Mouse (Mus musculus): Measurements from ENCODE around the gene Mynn.
"Not testable (repeated sequence)": the region's sequence is repeated elsewhere in the genome, so short reads cannot be mapped to it uniquely, and the experiment has no call there.

Mynn gene

DNA sequence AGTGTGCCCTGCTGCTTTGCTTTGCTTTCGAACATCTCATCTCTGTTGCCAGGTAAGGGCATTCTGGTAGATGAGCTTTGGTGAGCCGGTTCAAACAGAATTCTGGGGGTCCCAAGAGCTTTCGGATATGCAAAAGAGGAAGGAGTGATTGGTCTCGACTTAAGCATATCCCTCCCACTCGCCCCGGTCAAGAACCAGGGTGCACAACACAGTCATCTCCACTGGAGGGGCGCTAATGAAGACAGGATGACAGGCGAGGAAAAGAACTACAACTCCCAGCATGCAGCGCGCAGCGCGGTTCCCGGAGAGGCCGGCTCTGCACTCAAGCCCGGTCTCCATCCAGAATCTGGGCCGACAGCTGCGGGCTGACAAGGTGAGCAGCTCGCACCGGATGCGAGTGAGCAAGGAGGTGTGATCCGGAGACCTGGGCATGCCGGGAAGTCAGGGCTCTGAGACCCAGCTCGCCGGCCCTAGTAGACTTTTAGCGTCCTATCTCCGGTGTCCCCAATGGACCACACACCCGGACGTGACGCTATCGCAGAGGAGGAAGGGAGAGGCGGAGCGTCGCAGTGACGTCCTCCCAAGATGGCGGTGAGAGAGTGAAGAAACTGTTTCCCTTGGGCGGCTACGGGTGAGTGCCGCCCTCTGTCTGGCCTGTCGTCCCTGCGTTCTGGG lies at the start of gene Mynn:
TSS of gene Mynn (plus strand) at position 1 of the 675 bp plus-strand sequence.
- peak; percentile 98 for DNase-seq (ENCODE audit: low read depth, low spot score)

DNA sequence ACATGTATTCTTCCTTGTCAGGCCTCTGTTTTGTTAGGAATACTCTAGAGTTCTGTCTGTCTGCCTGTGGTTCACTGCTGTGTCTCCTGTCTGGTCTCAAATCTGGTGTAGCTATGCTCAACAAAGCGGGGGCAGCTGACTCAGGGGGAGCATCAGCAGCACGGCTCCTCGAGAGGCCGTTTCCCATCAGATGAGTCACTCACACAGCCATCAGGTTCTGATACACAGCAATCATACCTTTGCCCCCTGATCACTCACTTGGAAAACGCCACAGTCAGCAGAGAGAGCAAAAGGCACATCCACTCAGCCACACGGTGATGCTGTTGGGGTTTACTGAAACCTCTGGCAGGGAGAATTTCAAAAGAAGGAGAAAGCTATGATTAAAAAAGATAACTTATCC lies 48.1 kb upstream of the Mynn start:
- no peak for DNase-seq (ENCODE audit: low read depth, low spot score)

DNA sequence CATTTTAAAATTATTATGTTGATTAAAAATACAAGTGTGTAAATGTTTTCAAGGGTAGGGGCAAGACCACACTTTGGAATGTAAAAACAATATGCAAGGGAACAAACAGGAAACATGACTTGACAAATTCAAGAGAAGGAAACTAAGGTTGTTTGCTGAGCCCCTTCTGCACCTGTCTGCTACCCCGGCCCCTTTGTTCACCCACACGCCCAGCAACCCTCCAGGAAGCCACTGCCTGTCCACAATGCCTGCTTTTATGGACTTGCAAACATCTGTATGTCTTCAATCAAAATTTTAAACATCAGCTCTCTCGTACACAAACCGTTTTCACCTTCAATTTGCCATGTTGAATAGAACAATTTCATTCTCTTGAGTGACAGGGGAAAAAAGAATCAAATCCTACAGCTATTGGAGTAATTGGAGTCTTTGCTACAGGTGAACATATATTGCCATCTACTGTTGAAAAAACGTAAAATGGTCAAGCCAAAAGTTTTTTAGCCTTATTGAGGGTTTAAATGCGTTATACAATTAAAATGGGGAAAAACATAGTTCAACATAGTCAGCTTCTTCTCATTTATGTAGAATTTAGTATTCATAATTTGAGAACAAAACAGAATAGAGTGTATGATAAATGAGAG lies 41.1 kb upstream of the Mynn start:
- DNase-seq (ENCODE audit: low read depth, low spot score), result peak; percentile 16

DNA sequence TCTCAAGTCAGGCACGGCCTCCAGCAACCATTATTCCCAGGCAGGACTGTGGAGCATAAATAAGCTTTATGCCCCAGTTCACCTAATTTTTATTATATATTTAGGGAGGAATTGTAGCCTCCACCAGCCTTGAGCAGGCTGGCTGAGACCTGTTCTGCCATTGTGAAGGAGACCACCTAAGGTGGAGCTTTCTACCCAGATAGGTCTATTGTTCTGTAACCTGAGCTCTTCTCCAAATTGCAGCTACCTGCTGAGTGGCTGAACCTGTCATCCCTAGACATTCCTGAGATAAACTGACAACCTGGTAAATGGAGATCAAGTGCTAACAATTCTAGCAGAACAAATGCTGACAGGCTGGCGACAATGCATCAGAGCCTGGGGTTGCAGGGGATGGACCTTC lies 35.5 kb upstream of the Mynn start:
- not testable (repeated sequence) for DNase-seq (ENCODE audit: low read depth, low spot score)

DNA sequence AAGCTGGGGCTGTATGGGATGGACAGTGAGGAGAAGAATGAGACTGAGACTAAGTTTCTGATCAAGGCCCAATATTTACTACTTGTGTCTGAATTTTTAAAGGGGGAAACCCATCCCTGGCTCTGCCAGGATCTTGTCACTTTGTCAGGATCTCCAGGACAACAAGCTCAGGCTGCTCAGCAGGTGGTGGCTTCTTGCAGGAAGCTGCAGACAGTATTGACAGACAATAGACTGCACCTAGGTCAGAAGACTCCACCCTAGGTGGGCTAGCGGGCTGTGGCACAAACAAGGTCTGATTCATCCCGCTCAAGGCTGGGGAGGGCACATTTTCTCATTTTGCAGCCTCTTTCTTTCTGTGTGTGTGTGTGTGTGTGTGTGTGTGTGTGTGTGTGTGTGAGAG lies 28.3 kb upstream of the Mynn start:
- DNase-seq (ENCODE audit: low read depth, low spot score), result no peak

DNA sequence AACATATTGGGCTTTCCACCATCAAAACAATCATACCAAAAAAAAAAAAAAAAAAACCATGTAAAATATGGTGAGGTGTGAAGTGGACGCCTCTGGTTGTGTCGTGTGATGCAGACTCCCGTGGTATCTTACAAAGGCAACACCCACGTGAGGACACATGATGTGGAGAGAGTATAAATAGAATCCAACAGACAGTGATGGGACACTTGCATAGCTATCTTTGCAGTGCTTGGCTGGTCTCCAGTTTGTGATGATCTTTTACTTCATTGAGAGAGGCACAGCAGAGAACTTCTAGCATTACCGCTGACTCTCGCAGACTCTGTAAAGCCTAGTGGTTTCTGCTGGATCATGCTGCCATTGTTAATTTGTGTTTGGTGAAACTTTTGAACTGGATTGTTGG lies 13.0 kb upstream of the Mynn start:
- no peak for DNase-seq (ENCODE audit: low read depth, low spot score)

DNA sequence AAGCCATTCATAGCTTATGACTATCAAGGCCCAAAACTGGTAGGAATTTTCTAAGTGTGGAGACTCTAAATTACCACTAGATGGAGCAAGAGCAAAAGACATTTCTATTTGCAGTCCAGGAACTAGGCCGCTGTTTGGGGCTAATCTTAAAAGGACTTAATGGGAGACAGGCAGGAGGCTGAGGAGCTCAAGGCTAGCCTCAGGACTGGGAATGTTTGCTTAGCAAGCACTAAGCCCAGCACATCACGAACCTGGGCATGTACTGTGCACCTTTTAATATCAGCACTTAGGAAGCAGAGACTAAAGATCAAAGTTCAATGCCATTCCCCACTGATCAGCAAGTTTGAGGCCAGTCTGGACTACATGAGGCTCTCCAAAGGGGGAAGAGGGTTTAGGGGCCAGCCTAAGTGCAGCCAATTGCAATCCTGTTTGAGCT lies 9.4 kb upstream of the Mynn start:
- DNase-seq (ENCODE audit: low read depth, low spot score), result peak; percentile 78

DNA sequence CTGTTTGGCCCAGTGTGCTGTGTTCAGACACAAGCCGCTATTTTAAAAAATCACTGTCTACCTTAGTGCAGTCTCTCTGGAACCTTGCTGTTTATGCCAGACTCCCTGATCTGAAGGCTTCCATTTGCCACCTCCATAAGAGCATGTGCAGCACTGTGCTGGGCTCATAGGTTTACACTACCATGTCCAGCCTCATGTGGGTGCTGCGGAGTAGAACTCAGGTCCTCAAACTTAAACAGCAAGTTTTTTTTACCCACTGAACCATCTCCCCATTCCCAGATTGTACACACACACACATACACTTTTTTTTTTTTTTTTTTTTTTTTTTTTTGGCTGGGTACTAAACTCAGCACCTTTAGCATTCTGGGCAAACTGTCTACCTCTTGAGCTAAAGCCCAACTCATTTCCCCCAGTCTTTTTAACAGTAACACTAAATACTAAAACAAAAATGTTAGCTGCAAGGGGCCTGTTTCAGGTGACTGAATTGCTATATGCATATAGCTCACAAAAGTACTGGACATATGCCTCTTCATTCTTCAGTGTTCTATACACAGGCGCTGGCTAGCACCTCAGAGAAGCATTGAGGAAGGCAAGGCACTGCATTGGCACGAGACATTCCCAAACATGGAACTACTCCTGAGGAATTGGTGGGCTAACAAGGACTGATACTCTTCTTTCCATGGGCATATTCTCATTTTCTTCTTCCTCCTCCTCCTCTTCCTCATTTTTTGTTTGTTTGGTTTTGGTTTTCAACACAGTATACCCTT lies 8.0 kb upstream of the Mynn start:
- peak; percentile 24 for DNase-seq (ENCODE audit: low read depth, low spot score)

DNA sequence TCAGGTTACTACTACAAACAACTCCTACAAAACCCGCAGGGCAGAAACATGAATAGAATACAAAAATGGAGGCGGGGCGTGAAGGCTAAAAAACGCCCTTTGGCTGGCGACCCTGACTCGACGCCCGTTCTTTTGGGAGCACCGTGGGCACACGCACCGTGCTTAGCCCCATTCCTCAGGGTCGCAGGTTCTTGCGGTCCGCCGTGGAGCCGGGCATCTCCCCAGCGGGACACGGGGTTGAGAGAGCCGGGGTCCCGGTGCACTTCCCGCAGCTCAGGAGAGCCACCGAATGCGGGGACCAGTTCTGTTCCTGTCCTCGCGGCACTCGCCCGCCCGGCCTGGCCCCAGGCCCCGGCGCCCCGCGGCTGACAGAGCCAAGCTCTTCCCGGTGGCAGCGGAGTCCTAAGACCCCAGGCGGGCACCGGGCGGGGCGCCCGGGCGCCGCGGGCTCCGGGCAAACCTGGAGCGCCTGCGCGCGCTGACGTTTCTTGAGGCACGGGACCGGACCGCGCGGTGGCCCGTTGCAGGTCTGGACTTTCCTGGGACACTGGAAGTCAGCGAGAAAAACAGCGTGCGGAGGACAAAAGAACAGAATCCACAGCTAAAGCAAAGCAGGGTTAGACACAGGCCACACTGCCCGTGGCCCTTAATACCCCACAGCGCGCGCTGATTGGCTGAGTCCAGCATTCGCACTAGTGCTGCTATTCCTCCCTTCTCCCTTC lies 6.6 kb upstream of the Mynn start:
- peak; percentile 47 for DNase-seq (ENCODE audit: low read depth, low spot score)

DNA sequence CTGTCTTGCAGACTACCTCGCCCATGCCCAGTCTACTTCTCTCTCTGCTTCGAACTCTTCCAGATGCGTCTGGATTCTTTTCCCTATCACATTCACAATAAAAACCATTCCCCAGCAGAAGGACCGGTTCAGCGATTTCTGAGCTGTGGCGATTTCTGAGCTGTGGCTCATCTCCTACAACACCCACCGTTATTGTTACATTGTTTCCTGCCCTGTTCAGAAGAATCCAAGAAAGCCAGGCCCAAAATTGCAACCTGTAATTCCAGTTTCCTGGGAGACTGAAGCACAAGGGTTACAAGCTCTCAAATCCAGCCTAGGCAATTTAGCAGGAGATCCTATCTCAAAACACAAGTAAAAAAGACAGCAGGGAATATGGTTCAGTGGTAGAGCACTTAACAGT lies 4.6 kb upstream of the Mynn start:
- no peak for DNase-seq (ENCODE audit: low read depth, low spot score)

DNA sequence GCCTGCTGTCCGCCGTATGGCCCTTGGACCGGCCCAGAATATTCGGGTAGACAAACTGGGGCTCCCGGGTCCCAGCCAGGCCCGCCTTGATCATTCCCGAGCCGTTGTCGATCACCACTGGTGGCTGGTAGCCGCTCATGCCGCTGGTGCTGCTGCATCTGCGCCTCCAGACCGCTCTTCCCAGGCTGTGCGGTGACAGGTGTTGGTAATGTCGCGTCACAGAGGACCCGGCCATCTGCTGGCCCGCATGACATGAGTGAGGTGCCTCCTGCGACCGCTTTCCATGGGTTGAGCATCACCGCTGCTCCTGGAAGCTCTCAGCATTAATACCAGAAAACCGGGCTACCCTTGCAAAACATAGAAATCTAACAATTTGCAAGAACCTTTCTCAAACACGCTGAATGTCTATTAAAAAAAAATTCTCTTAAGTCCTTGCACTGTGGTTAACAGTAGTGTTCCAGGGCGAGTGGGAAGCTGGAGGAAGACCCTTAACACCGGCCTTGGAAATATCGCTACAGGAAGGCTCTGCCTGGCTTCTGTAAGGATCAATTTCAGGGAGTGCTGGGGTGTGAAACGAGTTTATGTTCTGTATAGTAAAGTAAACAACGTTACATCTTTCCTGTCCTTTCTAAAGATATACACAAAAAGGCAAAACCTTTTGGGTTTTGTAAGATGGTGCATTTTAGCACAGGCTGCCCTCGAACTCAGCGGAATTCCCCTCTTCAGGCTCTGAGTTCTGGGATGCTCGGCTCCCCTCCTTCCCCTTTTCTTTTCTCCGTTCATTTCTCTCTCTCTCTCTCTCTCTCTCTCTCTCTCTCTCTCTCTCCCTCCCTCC lies 1.9 kb upstream of the Mynn start, which contains the start of gene Actrt3:
TSS of gene Actrt3 (minus strand) at position 229 of the 835 bp plus-strand sequence.
- DNase-seq (ENCODE audit: low read depth, low spot score), result peak; percentile 25

DNA sequence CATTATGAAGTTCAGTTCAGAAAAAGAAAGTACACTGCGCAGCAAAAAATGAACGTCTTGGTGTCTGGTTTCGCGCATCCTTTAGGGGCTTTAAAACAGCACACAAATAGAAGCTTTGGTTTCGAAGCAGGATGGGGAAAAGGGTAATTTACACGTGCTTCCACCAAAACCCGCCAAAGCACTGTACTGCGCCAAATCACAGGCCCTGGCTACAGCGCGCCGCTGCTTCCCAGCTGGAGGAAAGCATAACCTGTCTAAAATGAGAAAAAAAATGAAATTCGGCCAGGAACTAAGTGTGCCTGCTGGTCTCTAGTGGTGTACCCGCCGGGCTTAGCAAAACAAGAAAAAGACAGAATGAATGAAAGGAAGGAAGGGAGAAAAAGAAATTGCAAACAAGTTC lies 1.1 kb upstream of the Mynn start:
- no peak for DNase-seq (ENCODE audit: low read depth, low spot score)

DNA sequence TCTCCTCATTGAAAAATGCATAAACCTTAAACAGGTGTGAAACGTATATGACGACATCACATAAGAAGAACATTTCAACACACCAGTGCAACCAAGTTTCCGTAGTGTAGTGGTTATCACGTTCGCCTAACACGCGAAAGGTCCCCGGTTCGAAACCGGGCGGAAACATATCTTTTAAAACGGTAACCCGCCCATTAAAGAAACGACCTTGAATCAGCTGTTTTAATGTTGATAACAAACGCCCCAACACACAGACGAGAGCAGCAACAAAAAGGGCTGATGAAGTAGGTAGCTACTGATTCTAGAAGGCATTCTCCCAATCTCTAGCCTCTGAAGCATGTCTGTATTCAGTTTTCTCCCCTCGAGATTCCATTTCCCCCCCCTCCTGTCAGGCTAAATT lies 690 bp upstream of the Mynn start:
- peak; percentile 91 for DNase-seq (ENCODE audit: low read depth, low spot score)

DNA sequence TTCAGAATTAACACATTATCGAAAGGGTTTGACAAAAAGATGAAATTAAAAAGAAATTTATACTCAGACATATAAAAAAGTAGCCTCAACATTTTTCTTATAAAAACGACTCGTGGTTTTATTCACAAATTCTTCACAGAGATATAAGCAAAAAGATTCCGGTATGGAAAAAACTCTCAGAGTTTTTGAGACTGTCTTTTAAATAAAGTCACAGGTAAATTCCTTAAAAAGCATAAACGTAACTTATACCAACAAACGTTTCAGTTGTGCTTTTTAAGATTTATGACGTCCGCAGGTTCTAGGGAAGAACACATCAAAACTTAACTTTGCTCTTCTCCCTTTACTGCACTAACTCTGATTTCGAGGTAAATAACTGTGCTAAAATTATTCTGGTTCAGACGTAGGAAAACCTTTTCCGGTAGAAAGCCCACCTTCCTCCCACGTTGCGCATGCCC lies 228 bp upstream of the Mynn start:
- no peak for DNase-seq (ENCODE audit: low read depth, low spot score)

DNA sequence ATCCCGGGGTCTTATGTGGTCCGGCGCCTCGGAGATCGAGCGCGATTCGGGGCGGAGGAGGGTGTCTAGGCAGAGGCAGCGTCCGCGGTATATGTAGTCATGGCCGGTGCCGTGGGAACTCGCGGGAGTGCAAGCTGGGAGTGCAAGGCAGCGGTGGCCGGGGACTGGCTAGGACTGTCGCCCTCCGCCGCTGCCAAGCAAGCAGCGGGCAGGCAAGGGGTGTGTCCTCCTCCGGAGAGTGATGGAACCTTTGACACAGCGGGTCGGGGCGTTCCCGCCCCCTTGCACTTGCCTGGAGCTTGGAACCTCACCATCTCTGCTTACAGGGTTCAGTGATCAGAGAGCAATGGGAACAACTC lies 854 bp downstream of the Mynn start:
- peak; percentile 57 for DNase-seq (ENCODE audit: low read depth, low spot score)

DNA sequence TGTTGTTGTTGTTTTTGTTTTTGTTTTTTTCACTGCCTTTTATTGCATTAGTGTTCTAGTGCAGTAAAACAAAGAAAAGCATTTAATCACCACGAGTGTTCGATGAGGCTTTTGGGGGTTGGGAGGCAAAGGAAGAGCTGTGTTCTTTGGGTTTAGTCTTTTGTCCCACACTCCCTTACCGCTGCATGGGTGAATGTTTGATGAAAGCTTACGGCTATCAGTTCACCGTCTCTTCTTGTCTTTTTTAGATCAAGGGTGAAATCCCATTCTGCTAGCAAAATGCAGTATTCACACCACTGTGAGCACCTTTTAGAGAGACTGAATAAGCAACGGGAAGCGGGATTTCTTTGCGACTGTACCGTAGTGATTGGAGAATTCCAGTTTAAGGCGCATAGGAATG lies 1.4 kb downstream of the Mynn start:
- no peak for DNase-seq (ENCODE audit: low read depth, low spot score)

DNA sequence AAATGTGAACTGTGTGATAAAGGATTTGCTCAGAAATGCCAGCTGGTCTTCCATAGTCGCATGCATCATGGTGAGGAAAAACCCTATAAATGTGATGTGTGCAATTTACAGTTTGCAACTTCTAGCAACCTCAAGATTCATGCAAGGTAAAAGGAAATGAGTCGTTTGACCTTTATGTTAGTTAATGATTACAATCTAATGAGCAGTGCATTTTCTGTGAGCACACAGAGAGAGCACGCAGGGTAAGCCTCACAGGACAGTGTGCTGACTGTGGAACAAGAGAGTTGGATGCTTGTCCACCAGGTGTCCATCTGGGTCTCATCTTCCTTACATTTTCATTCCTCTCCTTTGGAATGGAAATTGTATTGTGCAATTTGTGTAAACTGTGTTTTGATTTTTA lies 7.1 kb downstream of the Mynn start:
- DNase-seq (ENCODE audit: low read depth, low spot score), result no peak

DNA sequence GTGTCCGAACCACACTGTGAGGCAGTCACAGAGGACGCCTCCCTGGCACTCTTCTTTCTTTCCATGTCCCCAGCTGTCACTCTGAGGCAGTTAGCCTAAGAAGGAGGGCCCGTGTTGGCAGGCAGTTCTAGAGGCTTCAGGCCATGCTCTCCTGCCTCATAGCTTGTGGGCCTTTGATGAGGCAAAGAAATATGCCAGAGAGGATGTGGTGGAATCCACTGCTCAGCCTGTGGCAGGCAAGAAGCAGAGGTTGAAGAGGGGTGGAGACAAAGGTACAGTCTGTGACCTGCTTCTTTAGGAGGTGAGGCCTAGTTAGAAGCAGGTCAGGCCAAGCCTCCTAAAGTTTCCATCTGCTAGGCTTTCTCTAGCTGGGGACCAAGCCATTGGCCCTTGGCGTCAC lies 9.1 kb downstream of the Mynn start:
- DNase-seq (ENCODE audit: low read depth, low spot score), result no peak

DNA sequence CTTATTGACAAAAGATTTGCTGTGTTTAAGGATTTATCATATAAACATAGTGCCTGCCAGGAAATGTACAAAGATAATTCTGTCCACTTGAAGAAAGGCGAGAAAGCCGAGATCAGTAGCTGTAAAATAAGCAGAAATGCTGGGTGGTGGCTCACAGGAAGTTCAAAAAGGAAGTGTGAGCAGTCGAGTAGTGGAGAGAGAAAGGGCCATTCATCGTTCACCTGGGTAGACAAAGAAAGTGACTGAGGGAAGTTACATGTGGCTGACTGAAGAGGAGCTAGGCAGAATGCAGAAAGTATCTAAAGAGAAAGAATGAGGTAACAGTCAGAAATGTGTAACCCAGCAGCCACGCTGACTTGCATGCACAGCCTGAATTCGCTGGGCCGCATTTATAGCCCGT lies 18.3 kb downstream of the Mynn start:
- no peak for DNase-seq (ENCODE audit: low read depth, low spot score)

DNA sequence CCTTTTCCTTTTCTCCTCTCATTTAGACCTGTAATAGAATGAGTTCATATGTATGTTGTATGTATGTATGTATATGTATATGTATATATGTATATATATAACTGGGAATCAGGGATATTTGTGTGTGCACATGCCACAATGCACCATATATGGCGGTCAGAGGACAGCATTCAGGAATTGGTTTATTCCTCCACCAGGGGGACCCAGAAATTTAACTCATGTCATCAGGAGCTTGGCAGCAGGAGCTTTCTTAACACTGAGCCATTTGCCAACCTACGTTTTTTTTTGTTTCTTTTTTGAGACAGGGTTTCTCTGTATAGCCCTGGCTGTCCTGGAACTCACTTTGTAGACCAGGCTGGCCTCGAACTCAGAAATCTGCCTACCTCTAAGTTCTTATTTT lies 31.8 kb downstream of the Mynn start:
- no peak for DNase-seq (ENCODE audit: low read depth, low spot score)

DNA sequence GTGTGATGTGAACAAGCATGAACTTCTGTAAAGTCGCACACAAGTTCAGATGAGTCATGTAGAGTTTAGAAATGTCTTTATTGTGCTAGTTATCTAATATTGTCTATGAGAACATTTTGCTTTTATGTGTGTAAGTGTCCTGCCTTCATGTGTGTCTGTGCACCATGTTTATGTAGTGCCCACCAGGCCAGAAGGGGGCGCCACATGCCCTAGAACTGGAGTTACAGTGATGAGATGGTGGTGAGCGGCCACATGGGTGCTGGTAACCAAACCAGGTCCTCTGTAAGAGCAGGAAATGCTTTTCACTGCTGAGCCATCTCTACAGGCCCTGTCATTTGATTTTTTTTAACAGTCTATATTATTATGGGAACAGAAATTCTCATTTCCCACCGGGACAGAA lies 33.8 kb downstream of the Mynn start:
- no peak for DNase-seq (ENCODE audit: low read depth, low spot score)

All from forelimb bud, embryonic 11.5 days (tissue).